Mouse (Mus musculus): ENCODE measurements around the gene Ccl28. TPM values are rescaled to one million over a fixed set of nuclear protein-coding genes. Genes with fewer than 3 reads are reported as not detected.

Ccl28 gene
- polyA plus RNA-seq, 1 experiment from 2014 or later: not detected

DNA sequence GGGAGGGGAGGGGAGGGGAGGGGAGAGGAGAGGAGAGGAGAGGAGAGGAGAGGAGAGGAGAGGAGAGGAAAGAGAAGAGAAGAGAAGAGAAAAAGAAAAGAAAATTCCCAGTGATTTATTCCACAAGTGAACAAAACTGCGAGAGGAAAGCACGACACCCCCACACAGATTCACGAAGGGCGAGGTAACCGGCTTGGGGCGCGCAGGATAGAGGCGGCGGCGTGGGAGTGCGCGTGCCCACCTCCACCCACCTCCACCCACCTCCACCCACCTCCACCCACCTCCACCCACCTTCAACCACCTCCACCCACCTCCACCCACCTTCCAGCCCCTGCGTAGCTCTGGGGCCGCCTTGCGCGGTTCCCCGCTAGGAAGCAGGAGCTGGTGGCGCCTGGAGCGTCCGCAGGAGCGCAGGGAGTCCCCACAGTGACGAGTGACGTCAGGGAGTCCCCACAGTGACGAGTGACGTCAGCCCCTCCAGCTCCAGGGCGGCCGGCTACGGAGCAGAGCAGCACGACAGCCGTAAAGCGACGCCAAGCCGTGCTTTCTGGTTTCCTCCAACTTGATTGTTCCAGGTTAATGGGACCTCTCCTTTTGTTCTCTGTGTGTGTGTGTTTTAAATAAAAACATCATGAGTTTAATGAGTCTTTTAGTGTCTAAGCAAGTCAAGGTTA lies 8.0 kb downstream of the Ccl28 start:
- H3K4me3 ChIP-seq: peak overlapping the region; percentile 58
- peak; percentile 61; the same call in 1 of the 2 replicates for ATAC-seq (ENCODE audit: extremely low read depth, insufficient number of reproducible peaks, low FRiP score, low TSS enrichment)
- H3K9me3 ChIP-seq: no peaks in the 10 kb centered on the region
- WGBS: 13% methylated on average over 28 of the region's 33 CpGs
- no peak overlapping the region for H3K27ac ChIP-seq (replicated peaks)
- peak overlapping the region; percentile 70 for H3K4me2 ChIP-seq
- no peaks in the 10 kb centered on the region for H3K36me3 ChIP-seq
- 0 out of 2 replicates have a peak, but pooled peaks cover 4% of the 10 kb centered on the region for H3K27me3 ChIP-seq (replicated peaks)
- H3K9ac ChIP-seq: peak overlapping the region; percentile 71
- H3K4me1 ChIP-seq: no peaks in the 10 kb centered on the region

DNA sequence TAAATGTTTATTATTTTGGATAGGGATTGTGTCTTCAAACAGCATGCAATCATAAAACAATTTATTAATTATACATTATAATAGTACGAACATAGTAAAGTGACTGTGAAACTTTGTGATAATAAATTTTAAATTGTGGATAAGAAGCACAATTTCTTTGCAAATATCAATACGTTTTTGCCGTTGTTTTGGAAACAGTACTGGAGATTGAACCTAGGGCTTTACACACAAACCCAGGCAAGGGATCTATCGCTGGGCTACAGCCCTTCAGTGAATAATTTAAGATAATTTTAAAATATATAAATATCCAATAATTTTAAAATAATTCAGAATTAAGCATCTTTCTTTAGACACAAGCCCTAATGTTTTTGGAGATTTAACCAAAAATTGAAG lies 8.5 kb downstream of the Ccl28 start:
- WGBS: 85% methylated on average over 4 of the region's 4 CpGs
- Histone ChIP-seq H3K4me1 (no peaks in the 10 kb centered on the region), H3K9me3 (no peaks in the 10 kb centered on the region), H3K36me3 (no peaks in the 10 kb centered on the region), H3K27me3 (replicated peaks) (0 out of 2 replicates have a peak, but pooled peaks cover 4% of the 10 kb centered on the region), H3K4me2 (peak overlapping the region; percentile 70), H3K4me3 (peak overlapping the region; percentile 58), H3K27ac (replicated peaks) (no peak overlapping the region), H3K9ac (no peak overlapping the region)
- no peak for ATAC-seq (ENCODE audit: extremely low read depth, insufficient number of reproducible peaks, low FRiP score, low TSS enrichment)

DNA sequence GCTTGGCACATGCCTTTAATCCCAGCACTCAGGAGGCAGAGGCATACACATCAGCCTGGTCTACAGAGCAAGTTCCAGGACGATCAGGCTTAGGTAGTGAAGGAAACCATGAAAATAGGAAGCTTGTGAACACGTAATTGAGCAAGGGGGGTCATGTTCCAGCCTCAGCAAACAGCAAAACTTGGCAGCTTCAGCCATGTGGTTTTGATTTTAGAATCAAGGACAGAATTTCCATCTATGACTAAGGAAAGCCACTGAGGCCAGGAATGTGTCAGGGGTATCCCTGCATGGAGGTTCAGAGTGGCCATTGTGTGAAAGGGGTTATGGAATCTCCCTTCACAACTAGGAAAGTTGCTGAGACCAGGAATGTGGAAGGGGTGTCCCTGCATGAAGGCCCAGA lies 11.9 kb downstream of the Ccl28 start:
- WGBS: 48% methylated on average over 2 of the region's 2 CpGs

DNA sequence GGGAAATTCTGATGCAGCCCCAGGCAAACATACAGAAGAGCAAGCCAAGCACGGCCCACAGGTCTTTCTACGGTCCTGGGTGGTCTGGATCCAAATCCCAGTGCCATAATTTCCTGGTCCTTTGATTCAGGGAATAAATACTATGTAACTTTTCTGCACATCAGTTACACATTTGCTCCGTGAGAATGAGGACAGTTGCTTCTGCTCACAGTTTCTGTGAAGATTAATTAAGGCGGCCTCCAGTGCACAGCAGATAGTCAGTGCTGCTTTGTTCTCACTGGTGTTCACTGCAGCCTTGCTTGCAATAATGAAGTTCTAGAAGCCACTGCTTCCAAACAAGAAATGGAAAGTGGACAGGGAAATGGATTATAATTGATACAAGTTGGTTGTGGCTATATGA lies 14.2 kb downstream of the Ccl28 start:
- WGBS: 75% methylated on average over 4 of the region's 4 CpGs

More for the DNA sequence above, 11.9 kb downstream of the Ccl28 start:
- Histone ChIP-seq H3K27ac (replicated peaks) (no peak overlapping the region), H3K9ac (no peak overlapping the region), H3K36me3 (no peaks in the 10 kb centered on the region), H3K4me3 (no peak overlapping the region), H3K9me3 (no peaks in the 10 kb centered on the region), H3K27me3 (replicated peaks) (peaks cover 9% of the 10 kb centered on the region; the same call in 1 of the 2 replicates), H3K4me2 (no peak overlapping the region), H3K4me1 (no peaks in the 10 kb centered on the region)
- no peak for ATAC-seq (ENCODE audit: extremely low read depth, insufficient number of reproducible peaks, low FRiP score, low TSS enrichment)

DNA sequence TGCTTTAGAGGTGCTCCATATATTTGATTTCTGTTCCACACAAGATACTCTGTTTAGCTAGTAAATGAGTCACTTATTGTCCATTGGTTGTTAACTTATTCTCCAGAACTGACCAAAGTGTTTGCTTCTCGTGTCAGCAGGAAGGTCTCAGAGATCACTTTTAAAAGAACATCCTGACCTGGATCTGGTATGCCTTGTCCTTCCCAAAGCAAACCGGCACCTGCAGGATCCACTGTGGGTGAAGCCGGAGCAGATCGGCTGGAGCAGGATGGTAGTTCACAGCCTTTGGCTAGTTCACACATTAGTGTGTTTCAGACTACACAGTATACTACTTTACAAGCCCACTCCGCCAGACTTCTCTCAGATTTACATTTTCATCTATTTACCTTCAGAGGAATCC lies 14.8 kb downstream of the Ccl28 start:
- H3K27ac ChIP-seq (replicated peaks): no peak overlapping the region
- 69% methylated on average over 5 of the region's 5 CpGs for WGBS
- no peaks in the 10 kb centered on the region for H3K4me1 ChIP-seq
- H3K36me3 ChIP-seq: no peaks in the 10 kb centered on the region
- H3K9ac ChIP-seq: no peak overlapping the region
- H3K9me3 ChIP-seq: no peaks in the 10 kb centered on the region
- H3K27me3 ChIP-seq (replicated peaks): peaks cover 9% of the 10 kb centered on the region; the same call in 1 of the 2 replicates
- no peak overlapping the region for H3K4me3 ChIP-seq
- H3K4me2 ChIP-seq: no peak overlapping the region
- ATAC-seq (ENCODE audit: extremely low read depth, insufficient number of reproducible peaks, low FRiP score, low TSS enrichment): no peak

More for the DNA sequence above, 14.2 kb downstream of the Ccl28 start:
- no peaks in the 10 kb centered on the region for H3K36me3 ChIP-seq
- ATAC-seq (ENCODE audit: extremely low read depth, insufficient number of reproducible peaks, low FRiP score, low TSS enrichment): no peak
- H3K27ac ChIP-seq (replicated peaks): no peak overlapping the region
- no peak overlapping the region for H3K4me3 ChIP-seq
- H3K4me2 ChIP-seq: no peak overlapping the region
- peaks cover 9% of the 10 kb centered on the region; the same call in 1 of the 2 replicates for H3K27me3 ChIP-seq (replicated peaks)
- no peak overlapping the region for H3K9ac ChIP-seq
- H3K4me1 ChIP-seq: no peaks in the 10 kb centered on the region
- no peaks in the 10 kb centered on the region for H3K9me3 ChIP-seq

DNA sequence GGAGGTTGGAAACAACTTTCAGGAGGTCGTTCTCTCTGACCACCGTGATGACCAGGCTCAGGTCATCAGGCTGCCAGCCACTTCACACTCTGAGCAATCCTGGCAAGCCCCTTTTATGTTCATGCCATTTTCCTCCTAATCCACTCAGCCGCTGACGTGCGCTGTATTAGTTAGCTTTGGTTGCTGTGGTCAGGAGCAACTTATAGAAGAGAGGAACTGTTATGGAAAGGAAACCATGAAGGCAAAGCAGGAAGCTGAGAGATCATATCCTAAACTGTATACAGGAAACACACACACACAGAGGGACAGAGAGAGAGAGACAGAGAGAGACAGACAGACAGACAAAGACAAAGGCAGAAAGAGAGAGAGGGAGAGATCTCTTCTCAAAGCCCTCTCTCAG lies 15.7 kb downstream of the Ccl28 start:
- Histone ChIP-seq H3K9ac (no peak overlapping the region), H3K27me3 (replicated peaks) (peaks cover 5% of the 10 kb centered on the region; the same call in 1 of the 2 replicates), H3K4me3 (no peak overlapping the region), H3K27ac (replicated peaks) (no peak overlapping the region), H3K9me3 (no peaks in the 10 kb centered on the region), H3K4me2 (no peak overlapping the region), H3K4me1 (no peaks in the 10 kb centered on the region), H3K36me3 (no peaks in the 10 kb centered on the region)
- WGBS: 78% methylated on average over 5 of the region's 5 CpGs
- ATAC-seq (ENCODE audit: extremely low read depth, insufficient number of reproducible peaks, low FRiP score, low TSS enrichment): no peak

DNA sequence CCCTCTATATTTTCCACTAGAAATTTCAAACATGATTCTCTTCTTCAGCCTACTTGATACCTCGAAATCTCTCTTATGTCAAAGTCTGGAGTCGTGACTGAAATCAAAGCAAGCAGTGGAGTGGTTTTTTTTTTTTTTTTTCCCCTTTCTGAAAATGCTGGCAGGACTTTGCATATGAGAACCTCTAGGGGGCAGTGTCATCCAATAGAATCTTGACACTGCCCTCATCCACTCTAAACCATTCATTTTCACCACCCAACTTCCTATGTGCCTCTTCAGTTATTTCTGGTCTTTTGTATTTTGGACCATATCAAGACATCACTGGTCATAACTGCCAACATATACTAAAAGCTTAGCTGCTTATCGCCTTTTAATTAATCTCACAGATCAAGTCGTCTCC lies 16.9 kb downstream of the Ccl28 start:
- no peak overlapping the region for H3K9ac ChIP-seq
- H3K4me2 ChIP-seq: no peak overlapping the region
- WGBS: 33% methylated on average over 4 of the region's 4 CpGs
- no peaks in the 10 kb centered on the region for H3K36me3 ChIP-seq
- no peaks in the 10 kb centered on the region for H3K4me1 ChIP-seq
- ATAC-seq (ENCODE audit: extremely low read depth, insufficient number of reproducible peaks, low FRiP score, low TSS enrichment): no peak
- H3K9me3 ChIP-seq: no peaks in the 10 kb centered on the region
- H3K27ac ChIP-seq (replicated peaks): no peak overlapping the region
- peaks cover 5% of the 10 kb centered on the region; the same call in 1 of the 2 replicates for H3K27me3 ChIP-seq (replicated peaks)
- H3K4me3 ChIP-seq: no peak overlapping the region

DNA sequence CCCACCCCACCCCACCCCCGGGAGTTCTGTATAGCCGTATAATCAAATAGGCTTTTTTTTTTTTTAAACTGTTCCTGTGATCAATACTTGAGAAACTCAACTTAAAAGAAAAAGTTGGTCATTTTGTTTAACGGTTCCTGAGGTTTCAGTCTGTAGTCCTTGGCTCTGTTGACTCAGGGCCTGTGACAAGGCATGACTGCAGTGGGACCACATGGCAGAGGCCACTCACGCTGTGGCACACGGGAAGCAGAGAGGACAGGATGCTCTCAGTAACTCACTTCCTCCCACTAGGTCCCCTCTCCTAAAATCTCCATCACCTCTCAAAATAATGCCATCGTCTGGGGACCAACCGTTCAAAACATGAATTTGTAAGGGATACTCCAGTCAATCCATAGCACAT lies 17.5 kb downstream of the Ccl28 start:
- H3K4me2 ChIP-seq: no peak overlapping the region
- WGBS: 66% methylated on average over 7 of the region's 7 CpGs
- no peak for ATAC-seq (ENCODE audit: extremely low read depth, insufficient number of reproducible peaks, low FRiP score, low TSS enrichment)
- no peak overlapping the region for H3K4me3 ChIP-seq
- no peak overlapping the region for H3K27ac ChIP-seq (replicated peaks)
- no peaks in the 10 kb centered on the region for H3K36me3 ChIP-seq
- H3K9me3 ChIP-seq: no peaks in the 10 kb centered on the region
- H3K9ac ChIP-seq: no peak overlapping the region
- H3K27me3 ChIP-seq (replicated peaks): peaks cover 5% of the 10 kb centered on the region; the same call in 1 of the 2 replicates
- no peaks in the 10 kb centered on the region for H3K4me1 ChIP-seq

DNA sequence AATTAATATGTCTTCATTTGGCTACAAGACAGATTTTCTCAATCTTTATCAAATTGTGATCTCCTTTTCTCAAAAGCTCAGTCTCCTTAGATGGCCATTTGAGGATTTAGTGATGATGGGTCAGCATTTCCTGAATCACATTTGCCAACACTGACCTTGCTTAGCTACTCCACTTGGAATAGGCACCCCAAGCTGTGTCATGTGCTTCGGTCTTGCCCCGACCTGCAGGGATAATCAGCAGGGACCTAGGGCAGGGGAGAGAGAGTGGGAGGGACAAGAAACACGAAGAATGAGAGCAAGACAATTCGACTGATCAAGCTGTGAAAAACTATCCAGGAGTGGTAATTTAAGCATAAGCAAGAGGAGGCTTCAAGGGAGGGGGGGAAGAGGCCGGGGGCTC lies 21.1 kb downstream of the Ccl28 start:
- no peak for ATAC-seq (ENCODE audit: extremely low read depth, insufficient number of reproducible peaks, low FRiP score, low TSS enrichment)
- Histone ChIP-seq H3K27ac (replicated peaks) (no peak overlapping the region), H3K4me3 (no peak overlapping the region), H3K27me3 (replicated peaks) (no peaks in the 10 kb centered on the region), H3K9me3 (no peaks in the 10 kb centered on the region), H3K36me3 (no peaks in the 10 kb centered on the region), H3K4me1 (no peaks in the 10 kb centered on the region), H3K4me2 (no peak overlapping the region), H3K9ac (no peak overlapping the region)
- whole genome bisulfite sequencing: 58% methylated on average over 5 of the region's 5 CpGs

DNA sequence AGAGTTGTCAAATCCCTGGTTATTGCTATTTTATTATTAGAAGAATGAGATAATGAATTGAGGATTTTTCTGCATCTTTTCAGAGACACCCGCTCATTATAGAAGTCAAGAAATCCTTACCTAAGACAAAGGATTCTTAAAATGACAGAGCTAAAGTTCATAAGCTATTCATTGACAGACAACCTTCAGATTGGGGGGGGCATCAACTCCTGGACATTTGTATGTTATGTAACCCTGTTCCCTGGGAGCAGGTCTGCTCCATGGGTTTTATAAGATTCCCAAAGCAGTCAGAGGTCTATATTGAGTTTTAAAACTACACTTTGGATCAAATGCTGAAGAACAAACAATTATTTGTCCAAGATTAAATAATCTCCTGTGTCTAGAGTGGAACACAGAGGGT lies 22.9 kb downstream of the Ccl28 start:
- Histone ChIP-seq H3K4me3 (no peak overlapping the region), H3K9ac (no peak overlapping the region), H3K27me3 (replicated peaks) (no peaks in the 10 kb centered on the region), H3K27ac (replicated peaks) (no peak overlapping the region), H3K9me3 (no peaks in the 10 kb centered on the region), H3K4me1 (no peaks in the 10 kb centered on the region), H3K4me2 (no peak overlapping the region), H3K36me3 (no peaks in the 10 kb centered on the region)
- no peak for ATAC-seq (ENCODE audit: extremely low read depth, insufficient number of reproducible peaks, low FRiP score, low TSS enrichment)
- 92% methylated on average over 1 of the region's 1 CpGs for WGBS

DNA sequence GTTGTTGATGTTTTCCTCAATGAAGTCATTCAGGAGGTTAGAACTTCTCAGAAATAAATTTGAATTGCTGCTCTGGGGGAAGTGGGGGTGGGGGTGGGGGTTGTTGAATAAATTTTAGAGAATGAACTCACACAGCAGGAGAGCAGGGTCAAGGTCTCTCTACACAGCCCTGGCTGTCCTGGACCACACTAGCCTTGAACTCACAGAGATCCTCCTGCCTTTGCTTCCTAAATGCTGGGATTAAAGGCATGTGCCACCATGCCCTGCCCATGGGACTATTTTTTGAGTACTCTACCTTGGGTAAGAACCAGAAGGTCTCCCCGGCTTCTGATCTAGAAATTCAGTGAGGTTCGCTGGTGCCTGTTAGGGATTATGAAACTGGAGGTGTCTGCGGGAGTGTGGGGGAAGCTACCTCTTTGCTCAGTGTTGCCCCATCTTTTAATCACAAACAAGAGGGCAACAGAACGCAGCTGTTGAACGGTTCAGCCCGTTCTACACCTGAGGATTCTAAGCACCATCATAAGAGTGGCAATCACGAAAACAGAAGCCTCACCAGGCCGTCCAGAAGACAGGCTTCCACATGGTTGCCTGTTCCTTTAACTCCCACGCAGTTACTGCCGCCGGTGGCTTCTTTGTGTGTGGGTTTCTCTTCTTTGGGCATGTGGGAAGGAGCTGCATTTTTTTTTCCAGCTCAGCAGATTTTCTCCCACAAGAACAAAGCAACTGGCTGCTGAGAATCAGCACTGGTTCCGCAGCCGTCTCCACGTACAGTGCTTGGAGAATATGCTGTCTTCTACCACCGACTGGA lies 25.5 kb downstream of the Ccl28 start:
- no peak overlapping the region for H3K27ac ChIP-seq (replicated peaks)
- no peak for ATAC-seq (ENCODE audit: extremely low read depth, insufficient number of reproducible peaks, low FRiP score, low TSS enrichment)
- no peaks in the 10 kb centered on the region for H3K9me3 ChIP-seq
- 0 out of 2 replicates have a peak overlapping the region, but pooled peaks have one; percentile 13 for H3K4me2 ChIP-seq
- H3K27me3 ChIP-seq (replicated peaks): no peaks in the 10 kb centered on the region
- 56% methylated on average over 15 of the region's 15 CpGs for WGBS
- H3K4me3 ChIP-seq: no peak overlapping the region
- H3K4me1 ChIP-seq: no peaks in the 10 kb centered on the region
- no peaks in the 10 kb centered on the region for H3K36me3 ChIP-seq
- H3K9ac ChIP-seq: no peak overlapping the region
